Mouse (Mus musculus) liver, embryonic 16.5 days (tissue): ENCODE measurements around the gene Shf. TPM values are rescaled to one million over a fixed set of nuclear protein-coding genes. Genes with fewer than 3 reads are reported as not detected.
"Not testable (repeated sequence)": the region's sequence is repeated elsewhere in the genome, so short reads cannot be mapped to it uniquely, and the experiment has no call there.

Experiments used
- ATAC-seq: fragments of 200-750 bp; cut with Nextera tagmentation; 2 replicates; pipeline ENCODE4 v1.8.0; 2017; ENCODE audit warnings: low read depth, mild to moderate bottlenecking, moderate number of reproducible peaks, moderate library complexity
- H3K27ac ChIP-seq: fragments of 300-500 bp; sonication (generic); 2 replicates; pipeline ENCODE4 v1.5.1; 2014; ENCODE audit warnings: mild to moderate bottlenecking, low read length
- H3K27me3 ChIP-seq: fragments of 300-500 bp; sonication (generic); 2 replicates; pipeline ENCODE4 v1.6.1; 2014; ENCODE audit warnings: low read depth, low read length, mixed read lengths; ENCODE audit not compliant: control insufficient read depth, insufficient read depth
- H3K36me3 ChIP-seq: fragments of 300-500 bp; sonication (generic); 2 replicates; pipeline ENCODE4 v1.6.1; 2014; ENCODE audit warnings: mild to moderate bottlenecking; ENCODE audit not compliant: control insufficient read depth, insufficient read depth
- H3K4me1 ChIP-seq: fragments of 300-500 bp; sonication (generic); 2 replicates; pipeline ENCODE4 v1.6.1; 2014; ENCODE audit warnings: low read depth, low read length, mixed read lengths; ENCODE audit not compliant: control insufficient read depth
- H3K4me2 ChIP-seq: fragments of 300-500 bp; sonication (generic); 2 replicates; pipeline ENCODE4 v1.6.1; 2014; ENCODE audit warnings: low read depth, low read length, mixed read lengths
- H3K4me3 ChIP-seq: fragments of 300-500 bp; sonication (generic); 2 replicates; pipeline ENCODE4 v1.5.1; 2014; ENCODE audit warnings: low read depth, mild to moderate bottlenecking, low read length
- H3K9ac ChIP-seq: fragments of 300-500 bp; sonication (generic); 2 replicates; pipeline ENCODE4 v1.6.1; 2014; ENCODE audit warnings: low read depth, low read length
- H3K9me3 ChIP-seq: fragments of 300-500 bp; sonication (generic); replicated peaks from 2 replicates; pipeline ENCODE4 v1.6.1; 2016; ENCODE audit warnings: low read length; ENCODE audit not compliant: control insufficient read depth
- WGBS: fragments of 180-500 bp; shearing (Covaris S2); extraction: QIAGEN DNeasy Blood & Tissue Kit; methylation state at CpG from one replicate; pipeline ENCODE4 v1.1.7; 2014; ENCODE audit not compliant: insufficient replicate concordance; 5-methylcytosine and 5-hydroxymethylcytosine counted together
- polyA plus RNA-seq: library from polyadenylated mRNA; unstranded; fragments of >200 nt; fragmentation: Nextera tagmentation; extraction: Ambion mirVana; gene quantifications from 2 replicates; pipeline ENCODE4 v1.2.1, GENCODE M21; 2015

Shf gene
- polyA plus RNA-seq, 1 experiment from 2014 or later, result 1.3 TPM

DNA sequence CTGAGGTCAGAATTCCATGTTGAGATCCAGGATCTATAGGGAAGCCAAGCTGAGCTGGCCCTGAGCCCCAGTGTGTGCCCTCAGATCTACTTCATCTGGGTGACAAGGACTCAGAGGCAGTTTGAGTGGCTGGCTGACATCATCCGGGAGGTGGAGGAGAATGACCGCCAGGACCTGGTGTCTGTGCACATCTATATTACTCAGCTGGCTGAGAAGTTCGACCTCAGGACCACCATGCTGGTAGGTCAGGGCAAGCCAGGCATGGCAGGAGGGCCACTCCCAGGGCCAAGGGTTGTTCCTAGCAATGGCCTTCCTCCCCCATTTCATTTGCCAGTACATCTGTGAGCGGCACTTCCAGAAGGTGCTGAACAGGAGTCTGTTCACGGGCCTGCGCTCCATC is 22.8 kb downstream of the Shf start:
- not testable (repeated sequence) for H3K27ac ChIP-seq, H3K4me2 ChIP-seq, H3K27me3 ChIP-seq, H3K4me3 ChIP-seq, H3K9me3 ChIP-seq, H3K9ac ChIP-seq, ATAC-seq, H3K36me3 ChIP-seq
- WGBS, result 70% methylated on average over 6 of the region's 6 CpGs
- peaks cover 22% of the 10 kb centered on the region for H3K4me1 ChIP-seq

DNA sequence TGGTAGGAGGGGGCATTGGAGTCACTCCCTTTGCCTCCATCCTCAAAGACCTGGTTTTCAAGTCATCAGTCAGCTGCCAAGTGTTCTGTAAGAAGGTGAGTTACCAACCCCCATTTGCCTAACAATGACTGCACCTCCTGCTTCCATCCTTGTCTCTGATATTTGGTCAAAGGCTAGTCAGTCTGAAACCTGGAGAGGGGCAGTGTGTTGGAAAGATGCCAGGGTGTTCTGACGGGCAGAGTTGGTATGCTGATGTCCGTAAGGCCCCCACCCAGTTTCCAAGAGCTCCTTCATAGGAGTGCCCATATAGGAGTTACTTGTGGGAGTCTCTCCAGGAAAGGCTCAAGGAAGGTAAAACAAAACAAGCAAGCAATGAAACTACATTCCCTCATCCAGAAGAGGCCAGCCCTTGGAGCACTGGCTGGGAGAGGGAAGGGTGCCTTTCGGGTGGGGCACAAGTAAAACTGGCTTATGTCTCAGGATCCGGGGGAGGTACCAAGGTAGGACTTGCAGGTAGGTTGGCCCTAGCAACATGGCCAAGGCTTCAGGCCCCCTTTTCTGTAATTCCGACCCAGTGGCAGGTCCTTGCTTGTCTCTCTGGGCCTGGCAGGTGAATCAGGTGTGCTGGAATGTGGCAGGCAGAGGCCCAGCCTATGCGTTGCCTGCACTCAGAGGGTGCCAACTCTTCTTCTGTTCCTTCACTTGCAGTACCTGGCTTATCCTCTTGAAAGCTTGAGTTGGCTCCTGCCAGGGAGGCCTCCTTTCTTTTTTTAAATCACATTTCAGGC is 23.7 kb downstream of the Shf start:
- H3K36me3 ChIP-seq, result no peaks in the 10 kb centered on the region
- H3K4me2 ChIP-seq, result no peak overlapping the region
- H3K9ac ChIP-seq, result no peak overlapping the region
- ATAC-seq, result no peak
- H3K4me1 ChIP-seq, result peaks cover 21% of the 10 kb centered on the region
- H3K27me3 ChIP-seq, result no peaks in the 10 kb centered on the region
- no peak overlapping the region for H3K27ac ChIP-seq
- 62% methylated on average over 6 of the region's 6 CpGs for WGBS
- H3K9me3 ChIP-seq, result no peaks in the 10 kb centered on the region
- H3K4me3 ChIP-seq, result no peak overlapping the region

DNA sequence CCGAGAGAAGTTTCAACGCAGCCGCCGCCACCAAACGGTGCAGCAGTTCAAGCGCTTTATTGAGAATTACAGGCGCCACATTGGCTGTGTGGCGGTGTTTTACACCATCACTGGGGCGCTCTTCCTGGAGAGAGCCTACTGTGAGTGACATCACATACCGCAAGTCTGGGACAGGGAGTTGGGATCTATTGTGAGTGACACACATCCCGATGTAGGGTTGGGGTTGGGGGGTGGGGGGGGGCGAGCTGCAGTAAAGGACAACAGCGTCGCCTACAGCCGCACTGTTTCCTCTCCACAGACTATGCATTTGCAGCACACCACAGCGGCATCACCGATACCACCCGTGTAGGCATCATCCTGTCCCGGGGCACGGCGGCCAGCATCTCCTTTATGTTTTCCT is 31.7 kb downstream of the Shf start:
- 56% methylated on average over 21 of the region's 21 CpGs for WGBS
- Histone ChIP-seq H3K4me1 (no peaks in the 10 kb centered on the region), H3K27ac (no peak overlapping the region), H3K9ac (no peak overlapping the region), H3K4me2 (no peak overlapping the region), H3K27me3 (peaks cover 5% of the 10 kb centered on the region), H3K9me3 (no peaks in the 10 kb centered on the region), H3K4me3 (no peak overlapping the region), H3K36me3 (no peaks in the 10 kb centered on the region)
- ATAC-seq, result no peak

- H3K27ac ChIP-seq, result no peak overlapping the region
- no peak overlapping the region for H3K4me2 ChIP-seq
- H3K9me3 ChIP-seq, result no peaks in the 10 kb centered on the region
- no peak overlapping the region for H3K4me3 ChIP-seq
- peaks cover 5% of the 10 kb centered on the region for H3K27me3 ChIP-seq
- H3K36me3 ChIP-seq, result no peaks in the 10 kb centered on the region
- no peak for ATAC-seq
- 49% methylated on average over 3 of the region's 3 CpGs for WGBS
- no peaks in the 10 kb centered on the region for H3K4me1 ChIP-seq
- no peak overlapping the region for H3K9ac ChIP-seq
Measured at GRCm38 (mm10) chr2:122334170-122334569, 34.8 kb downstream of the Shf start.

DNA sequence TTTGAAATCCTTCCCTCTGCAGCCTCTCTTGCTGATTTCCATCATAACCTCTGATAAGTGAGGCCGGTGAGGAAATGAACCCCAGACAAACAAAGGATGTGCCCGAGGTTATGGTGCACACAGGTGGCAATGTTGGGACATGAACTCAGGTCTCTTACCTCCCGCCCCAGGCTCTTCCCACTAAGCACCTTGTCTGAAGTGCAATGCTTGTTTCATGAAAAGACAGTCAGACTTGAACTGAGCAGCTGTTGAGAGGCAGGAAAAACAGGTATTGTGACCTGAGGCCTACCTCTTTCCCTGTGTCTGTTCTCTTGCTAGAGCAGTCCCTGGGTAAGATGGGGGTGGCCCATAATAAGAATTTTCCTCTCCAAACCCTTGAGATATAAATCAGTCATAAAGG is 36.7 kb downstream of the Shf start:
- no peaks in the 10 kb centered on the region for H3K36me3 ChIP-seq
- ATAC-seq, result no peak
- H3K27me3 ChIP-seq, result peaks cover 2% of the 10 kb centered on the region; the same call in 1 of the 2 replicates
- H3K9ac ChIP-seq, result no peak overlapping the region
- no peak overlapping the region for H3K27ac ChIP-seq
- H3K4me1 ChIP-seq, result no peaks in the 10 kb centered on the region
- 63% methylated on average over 3 of the region's 3 CpGs for WGBS
- H3K4me3 ChIP-seq, result no peak overlapping the region
- H3K9me3 ChIP-seq, result no peaks in the 10 kb centered on the region
- no peak overlapping the region for H3K4me2 ChIP-seq

- H3K36me3 ChIP-seq, H3K4me2 ChIP-seq, H3K4me3 ChIP-seq, H3K4me1 ChIP-seq, H3K9ac ChIP-seq, H3K27me3 ChIP-seq, ATAC-seq, H3K9me3 ChIP-seq, H3K27ac ChIP-seq: not testable (repeated sequence)
- 51% methylated on average over 4 of the region's 6 CpGs for WGBS
Measured at GRCm38 (mm10) chr2:122330317-122330716, 38.6 kb downstream of the Shf start.

DNA sequence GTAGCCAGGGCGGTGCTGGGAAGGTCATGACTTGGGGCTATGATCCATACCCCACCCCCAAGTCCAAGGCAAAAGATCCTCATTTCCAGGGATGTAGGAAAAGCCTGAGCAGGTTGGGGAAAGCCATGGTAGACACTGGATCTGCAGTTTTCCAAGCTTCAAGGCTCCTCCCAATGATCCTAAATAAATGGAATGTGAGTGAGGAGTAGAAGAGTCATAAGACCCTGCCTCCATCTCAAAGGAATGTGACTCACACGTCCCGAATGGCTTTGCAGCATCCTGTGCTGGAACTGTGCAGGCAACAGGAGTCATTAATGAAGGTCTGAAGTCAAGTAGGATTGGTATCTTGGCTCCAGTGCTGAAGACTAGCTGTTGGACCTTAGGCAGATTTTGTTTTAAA is 41.0 kb downstream of the Shf start:
- H3K4me1 ChIP-seq, result no peaks in the 10 kb centered on the region
- 44% methylated on average over 3 of the region's 3 CpGs for WGBS
- no peaks in the 10 kb centered on the region for H3K36me3 ChIP-seq
- H3K9ac ChIP-seq, result no peak overlapping the region
- H3K27ac ChIP-seq, result no peak overlapping the region
- no peak overlapping the region for H3K4me2 ChIP-seq
- ATAC-seq, result no peak
- no peaks in the 10 kb centered on the region for H3K9me3 ChIP-seq
- no peaks in the 10 kb centered on the region for H3K27me3 ChIP-seq
- no peak overlapping the region for H3K4me3 ChIP-seq

DNA sequence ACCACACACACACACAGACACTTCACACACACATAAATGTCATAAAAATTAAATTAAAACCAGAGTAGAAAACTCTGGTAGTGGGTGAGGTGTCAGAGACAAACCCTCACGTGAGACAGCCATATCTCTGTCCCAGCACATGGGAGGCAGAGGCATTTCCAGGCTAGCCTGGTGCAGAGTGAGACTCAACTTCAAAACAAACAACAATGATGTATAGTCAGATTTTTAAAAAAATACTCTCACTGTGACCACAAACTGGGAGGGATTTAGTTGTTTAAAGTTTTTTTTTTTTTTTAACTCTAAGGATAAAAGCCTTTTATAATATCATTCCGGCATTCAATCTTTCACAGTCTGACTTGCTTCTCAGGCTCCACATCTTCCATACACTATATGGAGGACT is 43.6 kb downstream of the Shf start:
- H3K9ac ChIP-seq, result no peak overlapping the region
- no peaks in the 10 kb centered on the region for H3K9me3 ChIP-seq
- H3K4me1 ChIP-seq, result no peaks in the 10 kb centered on the region
- no peak for ATAC-seq
- no peak overlapping the region for H3K4me2 ChIP-seq
- no peak overlapping the region for H3K27ac ChIP-seq
- H3K36me3 ChIP-seq, result no peaks in the 10 kb centered on the region
- H3K27me3 ChIP-seq, result no peaks in the 10 kb centered on the region
- H3K4me3 ChIP-seq, result no peak overlapping the region
- WGBS, result 58% methylated on average over 2 of the region's 2 CpGs

- H3K4me2 ChIP-seq, result no peak overlapping the region
- no peaks in the 10 kb centered on the region for H3K4me1 ChIP-seq
- no peaks in the 10 kb centered on the region for H3K36me3 ChIP-seq
- 49% methylated on average over 3 of the region's 3 CpGs for WGBS
- no peaks in the 10 kb centered on the region for H3K9me3 ChIP-seq
- H3K27ac ChIP-seq, result no peak overlapping the region
- H3K9ac ChIP-seq, result no peak overlapping the region
- ATAC-seq, result no peak
- H3K27me3 ChIP-seq, result no peaks in the 10 kb centered on the region
- H3K4me3 ChIP-seq, result no peak overlapping the region
Measured at GRCm38 (mm10) chr2:122324586-122324985, 44.4 kb downstream of the Shf start.
